Mouse (Mus musculus) kidney, embryonic 14.5 days (tissue): ENCODE data around the gene Agfg1. TPM values are rescaled to one million over a fixed set of nuclear protein-coding genes. Genes with fewer than 3 reads are reported as not detected.
"Not testable (repeated sequence)": the region's sequence is repeated elsewhere in the genome, so short reads cannot be mapped to it uniquely, and the experiment has no call there.

Experiments
- ATAC-seq: fragments of 200-750 bp; cut with Nextera tagmentation; 2 replicates; pipeline ENCODE4 v1.8.0; 2017; ENCODE audit warnings: moderate number of reproducible peaks, mild to moderate bottlenecking, moderate TSS enrichment, moderate library complexity; ENCODE audit not compliant: low FRiP score, low TSS enrichment
- H3K27ac ChIP-seq: fragments of 300-500 bp; sonication (generic); 2 replicates; pipeline ENCODE4 v1.5.1; 2014; ENCODE audit warnings: low read depth, mild to moderate bottlenecking, low read length, moderate library complexity, mixed read lengths
- H3K27me3 ChIP-seq: fragments of 300-500 bp; sonication (generic); 2 replicates; pipeline ENCODE4 v1.6.1; 2014; ENCODE audit warnings: mild to moderate bottlenecking, low read length; ENCODE audit not compliant: control insufficient read depth, insufficient read depth
- H3K36me3 ChIP-seq: fragments of 300-500 bp; sonication (generic); 2 replicates; pipeline ENCODE4 v1.6.1; 2014; ENCODE audit warnings: low read length, mixed read lengths; ENCODE audit not compliant: control insufficient read depth, insufficient read depth
- H3K4me1 ChIP-seq: fragments of 300-500 bp; sonication (generic); 2 replicates; pipeline ENCODE4 v1.6.1; 2014; ENCODE audit warnings: low read length, mixed read lengths; ENCODE audit not compliant: control insufficient read depth, insufficient read depth
- H3K4me2 ChIP-seq: fragments of 300-500 bp; sonication (generic); replicated peaks from 2 replicates; pipeline ENCODE4 v1.6.1; 2014; ENCODE audit warnings: low read depth, mild to moderate bottlenecking, low read length
- H3K4me3 ChIP-seq: fragments of 300-500 bp; sonication (generic); 2 replicates; pipeline ENCODE4 v1.5.1; 2014; ENCODE audit warnings: mild to moderate bottlenecking, low read length
- H3K9ac ChIP-seq: fragments of 300-500 bp; sonication (generic); 2 replicates; pipeline ENCODE4 v1.6.1; 2014; ENCODE audit warnings: low read depth, mild to moderate bottlenecking, low read length, moderate library complexity
- H3K9me3 ChIP-seq: fragments of 300-500 bp; sonication (generic); 2 replicates; pipeline ENCODE4 v1.6.1; 2016; ENCODE audit warnings: low read length; ENCODE audit not compliant: control insufficient read depth
- WGBS: fragments of 180-500 bp; shearing (Covaris S2); extraction: QIAGEN DNeasy Blood & Tissue Kit; methylation state at CpG from one replicate; pipeline ENCODE4 v1.1.7; 2014; 5-methylcytosine and 5-hydroxymethylcytosine counted together
- polyA plus RNA-seq: library from polyadenylated mRNA; unstranded; fragments of >200 nt; fragmentation: Nextera tagmentation; extraction: Ambion mirVana; gene quantifications from 2 replicates; pipeline ENCODE4 v1.2.1, GENCODE M21; 2014

The Agfg1 gene
- polyA plus RNA-seq, 1 experiment from 2014 or later, result 47.8 TPM

DNA sequence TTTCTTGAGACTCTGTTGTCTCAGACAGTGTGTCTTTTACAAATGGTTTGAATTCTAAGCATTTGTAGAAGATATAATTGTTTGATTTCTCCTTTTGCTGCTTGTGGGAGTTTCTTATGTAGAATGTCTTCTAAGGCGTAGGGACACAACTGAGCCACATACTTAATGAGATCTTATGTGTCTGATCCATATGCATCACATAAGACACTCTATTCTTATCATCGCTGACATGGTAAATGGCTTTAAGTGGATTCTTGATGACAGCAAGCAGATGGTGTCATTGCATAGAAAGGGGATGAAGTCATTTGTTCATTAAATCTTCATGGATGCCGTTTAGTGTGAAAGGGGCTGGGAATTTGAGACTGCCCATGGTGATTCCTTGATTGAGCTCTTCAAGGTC is 66.6 kb downstream of the Agfg1 start:
- H3K9me3 ChIP-seq, result no peaks in the 10 kb centered on the region
- no peak for ATAC-seq
- H3K4me3 ChIP-seq, result no peak overlapping the region
- no peak overlapping the region for H3K9ac ChIP-seq
- H3K27ac ChIP-seq, result no peak overlapping the region
- no peaks in the 10 kb centered on the region for H3K4me1 ChIP-seq
- H3K4me2 ChIP-seq, result no peak overlapping the region
- peaks cover 16% of the 10 kb centered on the region; the same call in 1 of the 2 replicates for H3K36me3 ChIP-seq
- no peaks in the 10 kb centered on the region for H3K27me3 ChIP-seq
- WGBS, result 83% methylated on average over 3 of the region's 3 CpGs

DNA sequence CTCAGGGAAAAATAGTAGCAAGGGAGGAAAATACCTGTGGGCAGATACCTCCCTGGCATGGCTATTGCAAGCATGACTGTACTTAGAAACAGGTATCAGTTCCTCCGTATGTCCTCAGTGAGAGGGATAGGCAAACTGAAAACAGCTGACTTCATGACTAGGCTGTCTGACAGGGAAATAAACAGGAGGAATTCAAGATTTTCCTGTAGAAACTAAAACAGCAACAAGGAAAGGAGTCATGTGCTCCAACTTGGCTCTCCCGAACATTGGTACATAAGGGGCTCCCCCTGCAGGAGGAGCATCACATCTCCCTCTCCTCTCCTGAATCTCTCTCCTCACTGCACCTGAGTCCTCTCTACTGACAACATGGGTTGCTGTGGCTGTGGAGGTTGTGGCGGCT is 73.7 kb downstream of the Agfg1 start, which contains the start of gene A030005L19Rik:
TSS of gene A030005L19Rik (plus strand) at position 301 of the 400 bp plus-strand sequence.
- H3K4me1 ChIP-seq, result no peaks in the 10 kb centered on the region
- H3K9me3 ChIP-seq, result no peaks in the 10 kb centered on the region
- no peak within 1 kb of the TSS for H3K27ac ChIP-seq
- no peaks in the 10 kb centered on the region for H3K36me3 ChIP-seq
- no peak for ATAC-seq
- no peak within 1 kb of the TSS for H3K4me3 ChIP-seq
- no peaks in the 10 kb centered on the region for H3K27me3 ChIP-seq
- H3K9ac ChIP-seq, result no peak within 1 kb of the TSS
- H3K4me2 ChIP-seq, result no peak within 1 kb of the TSS
- 78% methylated on average over 3 of the region's 3 CpGs for WGBS

DNA sequence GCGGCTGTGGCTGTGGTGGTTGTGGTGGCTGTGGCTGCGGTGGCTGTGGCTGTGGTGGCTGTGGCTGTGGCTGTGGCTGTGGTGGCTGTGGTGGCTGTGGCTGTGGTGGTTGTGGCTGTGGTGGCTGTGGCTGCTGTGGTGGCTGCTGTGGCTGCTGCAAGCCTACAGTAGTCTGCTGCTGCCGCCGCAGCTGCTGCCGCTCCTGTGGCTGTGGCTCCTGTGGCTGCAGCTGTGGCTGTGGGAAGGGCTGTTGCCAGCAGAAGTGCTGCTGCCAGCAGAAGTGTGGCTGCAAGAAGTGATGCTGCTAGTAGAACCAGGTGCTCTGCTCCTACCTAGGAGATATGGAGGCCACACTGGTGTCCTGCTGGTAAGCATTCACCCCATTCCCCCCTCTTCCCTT is 74.2 kb downstream of the Agfg1 start:
- not testable (repeated sequence) for H3K27me3 ChIP-seq, H3K9me3 ChIP-seq, H3K27ac ChIP-seq, ATAC-seq, H3K36me3 ChIP-seq, H3K4me1 ChIP-seq, H3K9ac ChIP-seq, H3K4me2 ChIP-seq, H3K4me3 ChIP-seq
- 100% methylated on average over 4 of the region's 5 CpGs for WGBS

DNA sequence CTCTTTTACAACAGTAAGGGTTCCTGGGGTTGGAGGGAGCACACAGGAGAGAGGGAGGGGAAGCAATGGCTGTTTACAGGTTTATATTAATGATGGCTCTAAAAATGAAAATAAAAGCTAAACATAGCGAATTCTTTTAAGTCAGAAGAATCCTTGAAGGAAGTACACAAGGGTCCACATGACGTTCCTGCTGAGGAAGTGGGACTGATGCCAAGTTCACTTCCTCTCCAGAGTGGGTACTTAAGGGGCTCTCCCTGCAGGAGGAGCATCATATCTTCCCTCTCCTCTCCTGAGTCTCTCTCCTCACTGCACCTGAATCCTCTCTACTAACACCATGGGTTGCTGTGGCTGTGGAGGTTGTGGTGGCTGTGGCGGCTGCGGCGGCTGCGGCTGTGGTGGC is 85.4 kb downstream of the Agfg1 start, which contains the start of gene A030014E15Rik:
TSS of gene A030014E15Rik (plus strand) at position 268 of the 400 bp plus-strand sequence.
- Histone ChIP-seq H3K27ac (no peak within 1 kb of the TSS), H3K27me3 (no peaks in the 10 kb centered on the region), H3K9me3 (no peaks in the 10 kb centered on the region), H3K9ac (no peak within 1 kb of the TSS), H3K4me1 (no peaks in the 10 kb centered on the region), H3K4me2 (no peak within 1 kb of the TSS), H3K36me3 (no peaks in the 10 kb centered on the region), H3K4me3 (no peak within 1 kb of the TSS)
- WGBS, result 87% methylated on average over 6 of the region's 6 CpGs
- no peak for ATAC-seq

- H3K4me3 ChIP-seq, H3K27ac ChIP-seq, H3K27me3 ChIP-seq, H3K9me3 ChIP-seq, H3K9ac ChIP-seq, ATAC-seq, H3K36me3 ChIP-seq, H3K4me1 ChIP-seq, H3K4me2 ChIP-seq: not testable (repeated sequence)
- WGBS, result 96% methylated on average over 3 of the region's 3 CpGs
These were observed 91.3 kb downstream of the Agfg1 start for GRCm38 (mm10) chr1:82930558-82930957.

DNA sequence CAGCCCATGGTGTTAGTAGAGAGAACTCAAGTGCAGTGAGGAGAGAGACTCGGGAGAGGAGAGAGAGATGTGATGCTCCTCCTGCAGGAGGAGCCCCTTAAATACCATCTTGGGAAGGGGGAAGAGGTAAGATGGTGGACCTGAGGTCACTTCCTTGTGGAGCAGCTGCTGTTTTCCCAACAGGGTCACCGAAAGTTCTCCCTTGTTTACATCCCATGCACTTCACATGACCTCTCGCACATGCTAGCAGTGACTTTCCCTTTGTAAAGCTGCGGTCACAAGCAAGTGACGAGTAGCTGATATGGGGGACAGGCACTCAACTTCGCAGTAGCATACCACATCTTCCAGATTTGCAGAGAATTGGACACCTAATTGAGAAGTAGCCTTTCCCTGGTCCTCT is 92.0 kb downstream of the Agfg1 start, which contains the start of gene Gm6217:
TSS of gene Gm6217 (minus strand) at position 74 of the 400 bp plus-strand sequence.
- not testable (repeated sequence) for H3K27ac ChIP-seq, H3K4me3 ChIP-seq, ATAC-seq, H3K36me3 ChIP-seq, H3K9ac ChIP-seq, H3K4me1 ChIP-seq, H3K4me2 ChIP-seq, H3K9me3 ChIP-seq, H3K27me3 ChIP-seq
- WGBS, result no CpG with 5 or more reads among the region's 6 CpGs

GRCm38 (mm10) chr1:82938666-82939065 is 99.4 kb downstream of the Agfg1 start:
- Histone ChIP-seq H3K4me2 (no peak overlapping the region), H3K36me3 (no peaks in the 10 kb centered on the region), H3K27me3 (no peaks in the 10 kb centered on the region), H3K9me3 (no peaks in the 10 kb centered on the region; the same call in none of the 2 replicates), H3K9ac (no peak overlapping the region), H3K27ac (no peak overlapping the region), H3K4me3 (no peak overlapping the region), H3K4me1 (no peaks in the 10 kb centered on the region)
- ATAC-seq, result no peak
- 93% methylated on average over 5 of the region's 5 CpGs for WGBS

DNA sequence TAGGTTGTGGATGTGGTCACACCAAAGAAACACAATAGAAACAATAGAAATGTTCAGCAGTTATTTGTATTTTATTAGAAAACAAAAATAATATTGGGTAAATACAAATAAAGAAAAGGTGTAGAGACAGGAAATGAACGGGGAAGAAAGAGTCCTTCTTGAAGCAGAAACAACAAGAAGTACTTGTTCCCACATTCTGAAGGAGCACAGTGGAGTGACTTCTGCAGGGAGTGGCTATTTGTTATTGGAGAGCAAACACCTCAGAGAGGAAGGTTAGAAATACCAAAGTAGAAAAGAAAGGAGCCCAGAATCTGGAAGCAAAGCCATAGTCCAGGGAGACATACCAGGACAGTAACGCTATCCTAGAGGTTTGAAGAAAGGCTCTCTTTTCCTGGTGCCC is 103.2 kb downstream of the Agfg1 start:
- H3K27me3 ChIP-seq, H3K27ac ChIP-seq, H3K9ac ChIP-seq, H3K4me1 ChIP-seq, H3K36me3 ChIP-seq, H3K4me3 ChIP-seq, H3K9me3 ChIP-seq, H3K4me2 ChIP-seq, ATAC-seq: not testable (repeated sequence)
- 81% methylated on average over 1 of the region's 2 CpGs for WGBS

DNA sequence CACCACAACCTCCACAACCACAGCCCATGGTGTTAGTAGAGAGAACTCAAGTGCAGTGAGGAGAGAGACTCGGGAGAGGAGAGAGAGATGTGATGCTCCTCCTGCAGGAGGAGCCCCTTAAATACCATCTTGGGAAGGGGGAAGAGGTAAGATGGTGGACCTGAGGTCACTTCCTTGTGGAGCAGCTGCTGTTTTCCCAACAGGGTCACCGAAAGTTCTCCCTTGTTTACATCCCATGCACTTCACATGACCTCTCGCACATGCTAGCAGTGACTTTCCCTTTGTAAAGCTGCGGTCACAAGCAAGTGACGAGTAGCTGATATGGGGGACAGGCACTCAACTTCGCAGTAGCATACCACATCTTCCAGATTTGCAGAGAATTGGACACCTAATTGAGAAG is 104.0 kb downstream of the Agfg1 start, which contains the start of gene A030003K21Rik:
TSS of gene A030003K21Rik (minus strand) at position 94 of the 400 bp plus-strand sequence.
- not testable (repeated sequence) for ATAC-seq

More for the DNA sequence above, 104.0 kb downstream of the Agfg1 start, which contains the start of gene A030003K21Rik:
- not testable (repeated sequence) for H3K4me3 ChIP-seq, H3K4me2 ChIP-seq, H3K4me1 ChIP-seq, H3K27ac ChIP-seq, H3K9me3 ChIP-seq, H3K9ac ChIP-seq, H3K27me3 ChIP-seq, H3K36me3 ChIP-seq
- no CpG with 5 or more reads among the region's 6 CpGs for WGBS
